Mouse (Mus musculus) cortical plate, adult 2 months (tissue): ENCODE measurements around the gene Parp2.
A peak's percentile ranks its signal among the peaks of the same experiment; 100 is the strongest.

Experiments used
- CTCF ChIP-seq: fragments of 200-500 bp; IDR thresholded peaks from 2 replicates; pipeline ENCODE4 v1.5.1; 2011; ENCODE audit warnings: mild to moderate bottlenecking, control low read depth, low read length; ENCODE audit not compliant: insufficient read depth; ENCODE audit errors: extremely low read depth
- POLR2A ChIP-seq: fragments of 200-500 bp; IDR thresholded peaks from 2 replicates; pipeline ENCODE4 v1.6.1; 2011; ENCODE audit warnings: mild to moderate bottlenecking, low read length, control low read depth; ENCODE audit not compliant: insufficient read depth; ENCODE audit errors: extremely low read depth

- no peak for TF ChIP-seq POLR2A
- TF ChIP-seq CTCF = peak; percentile 22; the same call in 1 of the 2 replicates
Measured at GRCm38 (mm10) chr14:50799502-50800259, 8.0 kb upstream of the Parp2 start.
